Mouse (Mus musculus): ENCODE results near the gene Fcgr2b. TPM values are rescaled to one million over a fixed set of nuclear protein-coding genes. Genes with fewer than 3 reads are reported as not detected.
"Not testable (repeated sequence)": the region's sequence is repeated elsewhere in the genome, so short reads cannot be mapped to it uniquely, and the experiment has no call there.

The Fcgr2b gene
- polyA plus RNA-seq, 1 experiment from 2014 or later, result 3.7 TPM

- H3K36me3 ChIP-seq; H3K4me1 ChIP-seq; ATAC-seq (ENCODE audit: borderline replicate concordance, extremely low read depth, low FRiP score, low TSS enrichment); H3K9me3 ChIP-seq; H3K27me3 ChIP-seq; H3K9ac ChIP-seq; H3K4me2 ChIP-seq; H3K4me3 ChIP-seq; H3K27ac ChIP-seq: not testable (repeated sequence)
- WGBS, result 66% methylated on average over 2 of the region's 2 CpGs
These were observed 997 bp downstream of the Fcgr2b start for GRCm38 (mm10) chr1:170975350-170975749.

GRCm38 (mm10) chr1:170974736-170975135 lies 1.6 kb downstream of the Fcgr2b start:
- WGBS, result 96% methylated on average over 2 of the region's 2 CpGs
- Histone ChIP-seq H3K27ac (no peak overlapping the region), H3K9ac (no peak overlapping the region), H3K4me2 (no peak overlapping the region), H3K9me3 (no peaks in the 10 kb centered on the region), H3K36me3 (no peaks in the 10 kb centered on the region), H3K27me3 (no peaks in the 10 kb centered on the region), H3K4me1 (no peaks in the 10 kb centered on the region), H3K4me3 (no peak overlapping the region)
- ATAC-seq (ENCODE audit: borderline replicate concordance, extremely low read depth, low FRiP score, low TSS enrichment), result no peak

- 76% methylated on average over 8 of the region's 8 CpGs for WGBS
- no peaks in the 10 kb centered on the region for H3K9me3 ChIP-seq
- no peak overlapping the region for H3K27ac ChIP-seq
- H3K4me1 ChIP-seq, result no peaks in the 10 kb centered on the region
- H3K27me3 ChIP-seq, result no peaks in the 10 kb centered on the region
- no peak overlapping the region for H3K9ac ChIP-seq
- H3K4me2 ChIP-seq, result no peak overlapping the region
- ATAC-seq (ENCODE audit: borderline replicate concordance, extremely low read depth, low FRiP score, low TSS enrichment), result no peak
- no peak overlapping the region for H3K4me3 ChIP-seq
- H3K36me3 ChIP-seq, result no peaks in the 10 kb centered on the region
These were observed 2.2 kb downstream of the Fcgr2b start for GRCm38 (mm10) chr1:170974171-170974570.

- H3K4me3 ChIP-seq, result no peak overlapping the region
- 64% methylated on average over 4 of the region's 4 CpGs for WGBS
These were observed 3.4 kb downstream of the Fcgr2b start for GRCm38 (mm10) chr1:170972936-170973335.

GRCm38 (mm10) chr1:170972494-170972893 lies 3.9 kb downstream of the Fcgr2b start:
- H3K36me3 ChIP-seq, result no peaks in the 10 kb centered on the region

More at GRCm38 (mm10) chr1:170972936-170973335, 3.4 kb downstream of the Fcgr2b start:
- H3K9ac ChIP-seq, result no peak overlapping the region
- no peaks in the 10 kb centered on the region for H3K4me1 ChIP-seq
- no peak overlapping the region for H3K27ac ChIP-seq
- no peaks in the 10 kb centered on the region for H3K36me3 ChIP-seq
- no peaks in the 10 kb centered on the region for H3K9me3 ChIP-seq
- no peak for ATAC-seq (ENCODE audit: borderline replicate concordance, extremely low read depth, low FRiP score, low TSS enrichment)
- no peaks in the 10 kb centered on the region for H3K27me3 ChIP-seq
- H3K4me2 ChIP-seq, result no peak overlapping the region

GRCm38 (mm10) chr1:170968576-170968975 lies 7.8 kb downstream of the Fcgr2b start:
- no peaks in the 10 kb centered on the region for H3K36me3 ChIP-seq
- 71% methylated on average over 1 of the region's 1 CpGs for WGBS
- H3K4me1 ChIP-seq, result no peaks in the 10 kb centered on the region
- H3K4me3 ChIP-seq, result no peak overlapping the region
- H3K27ac ChIP-seq, result no peak overlapping the region
- no peak for ATAC-seq (ENCODE audit: borderline replicate concordance, extremely low read depth, low FRiP score, low TSS enrichment)
- no peak overlapping the region for H3K9ac ChIP-seq
- no peaks in the 10 kb centered on the region for H3K27me3 ChIP-seq
- no peak overlapping the region for H3K4me2 ChIP-seq
- no peaks in the 10 kb centered on the region for H3K9me3 ChIP-seq

More at GRCm38 (mm10) chr1:170972494-170972893, 3.9 kb downstream of the Fcgr2b start:
- Histone ChIP-seq H3K9ac (no peak overlapping the region), H3K4me2 (no peak overlapping the region), H3K4me1 (no peaks in the 10 kb centered on the region), H3K9me3 (no peaks in the 10 kb centered on the region), H3K27me3 (no peaks in the 10 kb centered on the region), H3K27ac (no peak overlapping the region), H3K4me3 (no peak overlapping the region)
- no peak for ATAC-seq (ENCODE audit: borderline replicate concordance, extremely low read depth, low FRiP score, low TSS enrichment)
- 75% methylated on average over 6 of the region's 6 CpGs for whole genome bisulfite sequencing

GRCm38 (mm10) chr1:170967581-170967980 lies 8.8 kb downstream of the Fcgr2b start:
- WGBS, result 70% methylated on average over 3 of the region's 3 CpGs
- H3K9me3 ChIP-seq, result no peaks in the 10 kb centered on the region
- no peak overlapping the region for H3K4me2 ChIP-seq
- no peak overlapping the region for H3K27ac ChIP-seq
- no peaks in the 10 kb centered on the region for H3K36me3 ChIP-seq
- H3K4me3 ChIP-seq, result no peak overlapping the region
- H3K27me3 ChIP-seq, result no peaks in the 10 kb centered on the region
- H3K4me1 ChIP-seq, result peaks cover 7% of the 10 kb centered on the region
- no peak overlapping the region for H3K9ac ChIP-seq
- ATAC-seq (ENCODE audit: borderline replicate concordance, extremely low read depth, low FRiP score, low TSS enrichment), result no peak

GRCm38 (mm10) chr1:170963087-170963486 lies 13.3 kb downstream of the Fcgr2b start:
- H3K27ac ChIP-seq, result no peak overlapping the region
- no peaks in the 10 kb centered on the region for H3K27me3 ChIP-seq
- no peak overlapping the region for H3K4me3 ChIP-seq
- H3K4me1 ChIP-seq, result peaks cover 7% of the 10 kb centered on the region
- peak; percentile 70; the same call in 1 of the 2 replicates for ATAC-seq (ENCODE audit: borderline replicate concordance, extremely low read depth, low FRiP score, low TSS enrichment)
- WGBS, result 53% methylated on average over 7 of the region's 7 CpGs
- H3K9me3 ChIP-seq, result no peaks in the 10 kb centered on the region
- H3K4me2 ChIP-seq, result no peak overlapping the region
- no peak overlapping the region for H3K9ac ChIP-seq
- no peaks in the 10 kb centered on the region for H3K36me3 ChIP-seq

- ATAC-seq (ENCODE audit: borderline replicate concordance, extremely low read depth, low FRiP score, low TSS enrichment), result no peak
- H3K27ac ChIP-seq, result no peak overlapping the region
- H3K4me2 ChIP-seq, result no peak overlapping the region
- 39% methylated on average over 2 of the region's 2 CpGs for WGBS
- no peaks in the 10 kb centered on the region for H3K27me3 ChIP-seq
- no peaks in the 10 kb centered on the region for H3K36me3 ChIP-seq
- peaks cover 7% of the 10 kb centered on the region for H3K4me1 ChIP-seq
- H3K9ac ChIP-seq, result no peak overlapping the region
- no peak overlapping the region for H3K4me3 ChIP-seq
- H3K9me3 ChIP-seq, result no peaks in the 10 kb centered on the region
These were observed 14.0 kb downstream of the Fcgr2b start for GRCm38 (mm10) chr1:170962301-170962700.

GRCm38 (mm10) chr1:170961101-170961500 lies 15.2 kb downstream of the Fcgr2b start:
- no peak for ATAC-seq (ENCODE audit: borderline replicate concordance, extremely low read depth, low FRiP score, low TSS enrichment)
- H3K27me3 ChIP-seq, result no peaks in the 10 kb centered on the region
- H3K4me1 ChIP-seq, result peaks cover 7% of the 10 kb centered on the region
- no peaks in the 10 kb centered on the region for H3K9me3 ChIP-seq
- H3K4me3 ChIP-seq, result no peak overlapping the region
- WGBS, result 71% methylated on average over 6 of the region's 6 CpGs
- H3K36me3 ChIP-seq, result no peaks in the 10 kb centered on the region
- no peak overlapping the region for H3K27ac ChIP-seq
- H3K4me2 ChIP-seq, result no peak overlapping the region
- no peak overlapping the region for H3K9ac ChIP-seq

GRCm38 (mm10) chr1:170959791-170960190 lies 16.6 kb downstream of the Fcgr2b start:
- no peaks in the 10 kb centered on the region for H3K36me3 ChIP-seq
- no peak overlapping the region for H3K27ac ChIP-seq
- WGBS, result 85% methylated on average over 2 of the region's 2 CpGs
- no peak overlapping the region for H3K4me2 ChIP-seq
- peaks cover 7% of the 10 kb centered on the region for H3K4me1 ChIP-seq
- ATAC-seq (ENCODE audit: borderline replicate concordance, extremely low read depth, low FRiP score, low TSS enrichment), result no peak
- no peaks in the 10 kb centered on the region for H3K27me3 ChIP-seq
- no peaks in the 10 kb centered on the region for H3K9me3 ChIP-seq
- H3K4me3 ChIP-seq, result no peak overlapping the region
- no peak overlapping the region for H3K9ac ChIP-seq

- Histone ChIP-seq H3K27me3 (no peaks in the 10 kb centered on the region), H3K4me3 (no peak overlapping the region), H3K27ac (no peak overlapping the region), H3K36me3 (no peaks in the 10 kb centered on the region), H3K4me2 (no peak overlapping the region), H3K9me3 (no peaks in the 10 kb centered on the region), H3K9ac (no peak overlapping the region), H3K4me1 (peaks cover 4% of the 10 kb centered on the region)
- ATAC-seq (ENCODE audit: borderline replicate concordance, extremely low read depth, low FRiP score, low TSS enrichment), result no peak
- 44% methylated on average over 3 of the region's 3 CpGs for WGBS
These were observed 18.1 kb downstream of the Fcgr2b start for GRCm38 (mm10) chr1:170958225-170958624.

GRCm38 (mm10) chr1:170953192-170953591 lies 23.2 kb downstream of the Fcgr2b start:
- no peaks in the 10 kb centered on the region for H3K9me3 ChIP-seq
- ATAC-seq (ENCODE audit: borderline replicate concordance, extremely low read depth, low FRiP score, low TSS enrichment), result no peak
- no peaks in the 10 kb centered on the region for H3K27me3 ChIP-seq
- H3K4me1 ChIP-seq, result no peaks in the 10 kb centered on the region
- H3K4me3 ChIP-seq, result no peak overlapping the region
- no peak overlapping the region for H3K9ac ChIP-seq
- H3K4me2 ChIP-seq, result no peak overlapping the region
- WGBS, result 88% methylated on average over 2 of the region's 2 CpGs
- no peak overlapping the region for H3K27ac ChIP-seq
- H3K36me3 ChIP-seq, result no peaks in the 10 kb centered on the region

All from lung, embryonic 15.5 days (tissue).